In genomic region chr4:134455310-134455709, GRCm38 (mm10) we compare ENCODE assay signal across 13 mouse cellular contexts. TPM values are rescaled to one million over a fixed set of nuclear protein-coding genes. Genes with fewer than 3 reads are reported as not detected.
DNase-seq lines count a peak whose midpoint lies in the region; ATAC-seq and TF ChIP-seq lines count a peak whose summit lies in the region.
"Had no signal": no experiment of that assay in that cellular context is flagged by ENCODE, and none has a peak within 500 bp of the region (broad histone marks: within the 10 kb centered on the region; RNA-seq: fewer than 3 reads in every experiment).

No protein-coding gene starts in this region.

- peaks cover 50% of the 10 kb centered on the region for H3K4me1 ChIP-seq in hindbrain, embryonic 10.5 days (replicated peaks)
- peaks cover 17% of the 10 kb centered on the region for H3K4me1 ChIP-seq in hindbrain, embryonic 14.5 days (replicated peaks; ENCODE audit: control insufficient read depth, insufficient read depth, low read length)
- H3K4me1 ChIP-seq in kidney, adult 2 months (ENCODE audit: control insufficient read depth, insufficient read depth, low read length) = peaks cover 11% of the 10 kb centered on the region
- H3K4me1 ChIP-seq in lung, adult 2 months (ENCODE audit: control insufficient read depth, insufficient read depth, low read length) = peaks cover 7% of the 10 kb centered on the region
- H3K4me1 ChIP-seq in thymus, adult 2 months (replicated peaks; ENCODE audit: control insufficient read depth, insufficient read depth, low read length) = peaks cover 29% of the 10 kb centered on the region

- no peak for TF ChIP-seq CTCF in kidney, adult 2 months (conservative IDR thresholded peaks at IDR 0.05; ENCODE audit: insufficient read depth, insufficient read length, low read depth, low read length)
- TF ChIP-seq CTCF in lung, adult 2 months (IDR thresholded peaks at IDR 0.05; ENCODE audit: insufficient read depth, low read length) = no peak
- no peak for TF ChIP-seq CTCF in thymus, adult 2 months (IDR thresholded peaks at IDR 0.05; ENCODE audit: borderline replicate concordance, control insufficient read depth, extremely low read depth, insufficient read depth, low read length, poor library complexity)

- H3K9ac ChIP-seq in hindbrain, embryonic 14.5 days = no peak overlapping the region
- H3K9ac ChIP-seq: liver, embryonic 13.5 days; stomach, embryonic 15.5 days had no signal

- no peak for DNase-seq in hindbrain, embryonic 10.5 days (ENCODE audit: low spot score)
- no peak for DNase-seq in hindbrain, embryonic 14.5 days (ENCODE audit: low spot score)
- DNase-seq in kidney, adult 2 months = peak; percentile 75
- no peak for DNase-seq in lung, adult 2 months
- peak; percentile 42 for DNase-seq in thymus, adult 2 months
- DNase-seq in frontal cortex, postnatal 10 days (ENCODE audit: low spot score in 2 of 2) = no peak
- DNase-seq in right cerebral cortex, postnatal 25 days = no peak
- no peak for DNase-seq in urinary bladder, postnatal 36 days (ENCODE audit: low spot score in 2 of 2)
- DNase-seq: gastrocnemius, postnatal 25 days; liver, embryonic 13.5 days; right cerebral cortex, adult 18-20 months had no signal

- no peaks in the 10 kb centered on the region for H3K9me3 ChIP-seq in hindbrain, embryonic 10.5 days
- H3K9me3 ChIP-seq in hindbrain, embryonic 14.5 days (ENCODE audit: control insufficient read depth, low read length) = no peaks in the 10 kb centered on the region
- H3K9me3 ChIP-seq: liver, embryonic 13.5 days; stomach, embryonic 15.5 days had no signal

- no peak overlapping the region for H3K4me3 ChIP-seq in hindbrain, embryonic 10.5 days
- H3K4me3 ChIP-seq in hindbrain, embryonic 14.5 days (replicated peaks; ENCODE audit: low read length) = no peak overlapping the region
- H3K4me3 ChIP-seq in kidney, adult 2 months (ENCODE audit: insufficient read depth, low read depth, low read length) = no peak overlapping the region
- H3K4me3 ChIP-seq in lung, adult 2 months (replicated peaks; ENCODE audit: extremely low read depth, low read depth, low read length) = no peak overlapping the region
- H3K4me3 ChIP-seq in thymus, adult 2 months (ENCODE audit: control insufficient read depth, insufficient read depth, low read length) = 0 out of 2 replicates have a peak overlapping the region, but pooled peaks have one; percentile 7
- H3K4me3 ChIP-seq: erythroblast, embryonic 14.5 days; liver, embryonic 13.5 days; stomach, embryonic 15.5 days had no signal

- no peaks in the 10 kb centered on the region for H3K36me3 ChIP-seq in hindbrain, embryonic 10.5 days
- no peaks in the 10 kb centered on the region for H3K36me3 ChIP-seq in hindbrain, embryonic 14.5 days (replicated peaks; ENCODE audit: control insufficient read depth, insufficient read depth)
- no peaks in the 10 kb centered on the region for H3K36me3 ChIP-seq in kidney, adult 2 months (ENCODE audit: control insufficient read depth, insufficient read depth, low read length)
- H3K36me3 ChIP-seq in thymus, adult 2 months (ENCODE audit: control insufficient read depth, insufficient read depth, low read length) = no peaks in the 10 kb centered on the region
- H3K36me3 ChIP-seq: liver, embryonic 13.5 days; stomach, embryonic 15.5 days had no signal

- 38% methylated on average over 6 of the region's 6 CpGs for WGBS in hindbrain, embryonic 10.5 days
- 45% methylated on average over 6 of the region's 6 CpGs for WGBS in hindbrain, embryonic 14.5 days
- 28% methylated on average over 6 of the region's 6 CpGs for WGBS in kidney, adult 2 months
- WGBS in lung, adult 2 months = 24% methylated on average over 6 of the region's 6 CpGs
- WGBS in thymus, adult 2 months = 14% methylated on average over 6 of the region's 6 CpGs

- H3K4me2 ChIP-seq in hindbrain, embryonic 14.5 days (replicated peaks) = no peak overlapping the region
- H3K4me2 ChIP-seq: liver, embryonic 13.5 days; stomach, embryonic 15.5 days had no signal

- no peak for ATAC-seq in hindbrain, embryonic 14.5 days (ENCODE audit: low FRiP score)

- peak overlapping the region; percentile 50; the same call in 1 of the 2 replicates for H3K27ac ChIP-seq in hindbrain, embryonic 10.5 days
- H3K27ac ChIP-seq in hindbrain, embryonic 14.5 days = no peak overlapping the region
- H3K27ac ChIP-seq in kidney, adult 2 months (ENCODE audit: insufficient read depth, low read depth, low read length) = peak overlapping the region; percentile 98
- peak overlapping the region; percentile 53; the same call in 1 of the 2 replicates for H3K27ac ChIP-seq in thymus, adult 2 months (ENCODE audit: control insufficient read depth, insufficient read depth, low read length)
- H3K27ac ChIP-seq: liver, embryonic 13.5 days; stomach, embryonic 15.5 days had no signal

- H3K27me3 ChIP-seq in hindbrain, embryonic 10.5 days (ENCODE audit: insufficient read depth, poor library complexity, severe bottlenecking) = peaks cover 44% of the 10 kb centered on the region
- H3K27me3 ChIP-seq in hindbrain, embryonic 14.5 days (ENCODE audit: control insufficient read depth, insufficient read depth, low read length) = no peaks in the 10 kb centered on the region
- H3K27me3 ChIP-seq in kidney, adult 2 months (replicated peaks; ENCODE audit: control insufficient read depth, insufficient read depth, low read length) = no peaks in the 10 kb centered on the region
- no peaks in the 10 kb centered on the region for H3K27me3 ChIP-seq in thymus, adult 2 months (ENCODE audit: control insufficient read depth, insufficient read depth, low read length)

- TF ChIP-seq POLR2A in kidney, adult 2 months (IDR thresholded peaks at IDR 0.05; ENCODE audit: low read depth, low read length) = no peak
- TF ChIP-seq POLR2A in lung, adult 2 months (IDR thresholded peaks at IDR 0.05; ENCODE audit: borderline replicate concordance, extremely low read depth, low read depth, low read length) = peak; percentile 38; the same call in 1 of the 2 replicates
- TF ChIP-seq POLR2A in thymus, adult 2 months (IDR thresholded peaks at IDR 0.05; ENCODE audit: control insufficient read depth, extremely low read depth, insufficient read depth, low read length, poor library complexity) = no peak

RNA-seq across cellular contexts. Expression of gene Stmn1, which starts 12.8 kb away (rescaled TPM):
- 2,849 and 3,914 TPM in 2 replicates for polyA plus RNA-seq in hindbrain, embryonic 10.5 days (2016; fragmentation: Nextera tagmentation; extraction: Ambion mirVana)
- polyA plus RNA-seq in hindbrain, embryonic 14.5 days (2014; fragmentation: Nextera tagmentation; extraction: Ambion mirVana) = 5,273 and 5,278 TPM in 2 replicates
- polyA plus RNA-seq in kidney, adult 2 months (2012; rRNA removed) = 9.8 and 24.9 TPM in 2 replicates
- polyA plus RNA-seq in lung, adult 2 months (2012; rRNA removed) = 18.8 and 38.6 TPM in 2 replicates
- 134 and 274 TPM in 2 replicates for polyA plus RNA-seq in thymus, adult 2 months (2012; rRNA removed)

RNA-seq across cellular contexts. Expression of gene Paqr7, which starts 41.2 kb away (rescaled TPM):
- 3.1 and 4.3 TPM in 2 replicates for polyA plus RNA-seq in hindbrain, embryonic 10.5 days (2016; fragmentation: Nextera tagmentation; extraction: Ambion mirVana)
- 11.5 and 12.4 TPM in 2 replicates for polyA plus RNA-seq in hindbrain, embryonic 14.5 days (2014; fragmentation: Nextera tagmentation; extraction: Ambion mirVana)
- 58.7 and 74.3 TPM in 2 replicates for polyA plus RNA-seq in kidney, adult 2 months (2012; rRNA removed)
- 146 and 205 TPM in 2 replicates for polyA plus RNA-seq in lung, adult 2 months (2012; rRNA removed)
- polyA plus RNA-seq in thymus, adult 2 months (2012; rRNA removed) = 47.6 and 52.0 TPM in 2 replicates
- polyA plus RNA-seq: erythroblast, embryonic 14.5 days had no signal

RNA-seq across cellular contexts. Expression of gene Aunip, which starts 55.5 kb away (rescaled TPM):
- 19.3 and 25.9 TPM in 2 replicates for polyA plus RNA-seq in hindbrain, embryonic 10.5 days (2016; fragmentation: Nextera tagmentation; extraction: Ambion mirVana)
- polyA plus RNA-seq in hindbrain, embryonic 14.5 days (2014; fragmentation: Nextera tagmentation; extraction: Ambion mirVana) = 0.40 and 0.91 TPM in 2 replicates
- 0.07 and 0.09 TPM in 2 replicates for polyA plus RNA-seq in kidney, adult 2 months (2012; rRNA removed)
- not detected in 2 replicates for polyA plus RNA-seq in lung, adult 2 months (2012; rRNA removed)
- 2.1 and 3.8 TPM in 2 replicates for polyA plus RNA-seq in thymus, adult 2 months (2012; rRNA removed)

RNA-seq across cellular contexts. Expression of gene Pafah2, which starts 59.2 kb away (rescaled TPM):
- 7.9 and 9.5 TPM in 2 replicates for polyA plus RNA-seq in hindbrain, embryonic 10.5 days (2016; fragmentation: Nextera tagmentation; extraction: Ambion mirVana)
- polyA plus RNA-seq in hindbrain, embryonic 14.5 days (2014; fragmentation: Nextera tagmentation; extraction: Ambion mirVana) = 6.8 and 6.9 TPM in 2 replicates
- polyA plus RNA-seq in kidney, adult 2 months (2012; rRNA removed) = 96.9 and 102 TPM in 2 replicates
- polyA plus RNA-seq in lung, adult 2 months (2012; rRNA removed) = 35.6 and 41.0 TPM in 2 replicates
- polyA plus RNA-seq in thymus, adult 2 months (2012; rRNA removed) = 12.2 and 12.3 TPM in 2 replicates
- polyA plus RNA-seq: erythroblast, embryonic 14.5 days had no signal

Comparison
In these comparisons a context has a peak if more than half of its experiments do, and no peak if none do; other contexts are left out.
1. DNase-seq: peak in kidney, adult 2 months (single experiment) and thymus, adult 2 months (single experiment); none in hindbrain, embryonic 10.5 days (single experiment), hindbrain, embryonic 14.5 days (single experiment), lung, adult 2 months (single experiment), frontal cortex, postnatal 10 days (0 of 2), right cerebral cortex, postnatal 25 days (single experiment) and urinary bladder, postnatal 36 days (0 of 2).
2. RNA of gene Stmn1, which starts 12.8 kb away (polyA plus RNA-seq): 5,273 to 5,278 TPM in hindbrain, embryonic 14.5 days and 2,849 to 3,914 TPM in hindbrain, embryonic 10.5 days; 134 to 274 TPM in thymus, adult 2 months, 18.8 to 38.6 TPM in lung, adult 2 months and 9.8 to 24.9 TPM in kidney, adult 2 months; every median in the first group is over 10 times any median in the second.